Mouse (Mus musculus): ENCODE results near the gene Eif4a3. TPM values are rescaled to one million over a fixed set of nuclear protein-coding genes. Genes with fewer than 3 reads are reported as not detected.

Eif4a3 gene
- polyA plus RNA-seq, 2 experiments = 228 to 339 TPM

DNA sequence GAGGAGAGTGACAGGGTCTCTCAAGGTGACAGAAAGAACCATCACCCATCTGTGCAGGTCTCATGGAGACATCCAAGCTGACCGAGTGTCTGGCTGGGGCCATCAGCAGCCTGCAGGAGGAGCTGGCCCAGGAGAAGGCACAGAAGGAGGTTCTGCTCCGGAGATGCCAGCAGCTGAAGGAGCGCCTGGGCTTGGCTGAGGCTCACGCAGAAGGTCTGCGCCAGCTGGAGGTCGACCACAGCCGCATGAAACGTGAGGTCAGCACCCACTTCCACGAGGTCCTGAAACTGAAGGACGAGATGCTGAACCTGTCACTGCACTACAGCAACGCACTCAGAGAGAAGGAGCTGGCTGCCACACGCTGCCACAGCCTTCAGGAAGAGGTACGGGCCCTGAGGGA lies 22.6 kb upstream of the Eif4a3 start:
- DNase-seq (ENCODE audit: low spot score) (no peak), ATAC-seq (ENCODE audit: low FRiP score, low read depth) (no peak)
- H3K9ac ChIP-seq (ENCODE audit: low read depth, low read length, severe bottlenecking) = no peak overlapping the region
- no peak overlapping the region for H3K4me3 ChIP-seq (replicated peaks; ENCODE audit: low read length)
- H3K9me3 ChIP-seq (ENCODE audit: control insufficient read depth, low read length) = peaks cover 3% of the 10 kb centered on the region; the same call in 1 of the 2 replicates
- H3K27me3 ChIP-seq (ENCODE audit: control insufficient read depth, insufficient read depth, low read length) = no peaks in the 10 kb centered on the region
- H3K36me3 ChIP-seq (ENCODE audit: control insufficient read depth, insufficient read depth, low read length) = no peaks in the 10 kb centered on the region
- no peak overlapping the region for H3K27ac ChIP-seq (replicated peaks; ENCODE audit: low read depth, low read length)
- 59% methylated on average over 13 of the region's 13 CpGs for WGBS
- H3K4me1 ChIP-seq (ENCODE audit: control insufficient read depth, insufficient read depth, low read length) = no peaks in the 10 kb centered on the region
- no peak for TF ChIP-seq POLR2A (IDR thresholded peaks at IDR 0.05; ENCODE audit: borderline replicate concordance, extremely low read depth, insufficient read depth, insufficient read length)
- H3K4me2 ChIP-seq (replicated peaks; ENCODE audit: low read depth, low read length, severe bottlenecking) = no peak overlapping the region

GRCm38 (mm10) chr11:119316720-119317119 lies 16.8 kb upstream of the Eif4a3 start:
- no peak for TF ChIP-seq POLR2A (IDR thresholded peaks at IDR 0.05; ENCODE audit: borderline replicate concordance, extremely low read depth, insufficient read depth, insufficient read length)
- WGBS = 67% methylated on average over 4 of the region's 4 CpGs
- no peaks in the 10 kb centered on the region for H3K36me3 ChIP-seq (ENCODE audit: control insufficient read depth, insufficient read depth, low read length)

GRCm38 (mm10) chr11:119314252-119314936 lies 14.5 kb upstream of the Eif4a3 start:
- no peak for DNase-seq (ENCODE audit: low spot score)
- Histone ChIP-seq H3K27me3 (ENCODE audit: control insufficient read depth, insufficient read depth, low read length) (no peaks in the 10 kb centered on the region), H3K9ac (ENCODE audit: low read depth, low read length, severe bottlenecking) (no peak overlapping the region), H3K9me3 (ENCODE audit: control insufficient read depth, low read length) (no peaks in the 10 kb centered on the region), H3K27ac (replicated peaks; ENCODE audit: low read depth, low read length) (no peak overlapping the region), H3K36me3 (ENCODE audit: control insufficient read depth, insufficient read depth, low read length) (no peaks in the 10 kb centered on the region), H3K4me1 (ENCODE audit: control insufficient read depth, insufficient read depth, low read length) (no peaks in the 10 kb centered on the region), H3K4me3 (replicated peaks; ENCODE audit: low read length) (no peak overlapping the region), H3K4me2 (replicated peaks; ENCODE audit: low read depth, low read length, severe bottlenecking) (no peak overlapping the region)
- WGBS = 67% methylated on average over 17 of the region's 17 CpGs
- ATAC-seq (ENCODE audit: low FRiP score, low read depth) = no peak
- no peak for TF ChIP-seq POLR2A (IDR thresholded peaks at IDR 0.05; ENCODE audit: borderline replicate concordance, extremely low read depth, insufficient read depth, insufficient read length)

More at GRCm38 (mm10) chr11:119316720-119317119, 16.8 kb upstream of the Eif4a3 start:
- Histone ChIP-seq H3K27ac (replicated peaks; ENCODE audit: low read depth, low read length) (no peak overlapping the region), H3K4me1 (ENCODE audit: control insufficient read depth, insufficient read depth, low read length) (no peaks in the 10 kb centered on the region), H3K4me2 (replicated peaks; ENCODE audit: low read depth, low read length, severe bottlenecking) (no peak overlapping the region), H3K27me3 (ENCODE audit: control insufficient read depth, insufficient read depth, low read length) (no peaks in the 10 kb centered on the region), H3K9me3 (ENCODE audit: control insufficient read depth, low read length) (no peaks in the 10 kb centered on the region), H3K4me3 (replicated peaks; ENCODE audit: low read length) (no peak overlapping the region), H3K9ac (ENCODE audit: low read depth, low read length, severe bottlenecking) (no peak overlapping the region)
- ATAC-seq (ENCODE audit: low FRiP score, low read depth) (no peak), DNase-seq (ENCODE audit: low spot score) (no peak)

- no peak for ATAC-seq (ENCODE audit: low FRiP score, low read depth)
These were observed 10.7 kb upstream of the Eif4a3 start for GRCm38 (mm10) chr11:119310621-119311020.

DNA sequence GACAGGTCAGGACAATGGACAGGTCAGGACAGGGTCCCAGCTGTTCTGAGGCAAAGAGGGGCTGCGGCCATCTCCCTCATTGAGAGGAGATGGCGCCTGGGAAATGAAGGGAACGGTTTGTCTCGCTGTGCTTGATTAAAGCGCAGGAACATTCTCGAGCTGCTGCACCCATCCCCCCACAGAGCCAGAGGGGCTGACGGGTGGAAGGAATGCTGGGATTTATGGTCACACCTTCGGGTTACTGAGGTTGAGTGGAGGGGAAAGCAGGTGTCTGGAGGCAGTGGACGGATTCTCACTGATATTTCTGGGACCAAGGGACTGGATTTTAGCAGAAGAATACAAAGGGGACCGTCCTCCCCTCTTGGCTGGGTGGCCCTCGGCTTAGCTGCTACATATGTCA lies 8.0 kb upstream of the Eif4a3 start:
- H3K9me3 ChIP-seq (ENCODE audit: control insufficient read depth, low read length) = no peaks in the 10 kb centered on the region
- DNase-seq (ENCODE audit: low spot score) = no peak
- no peak for TF ChIP-seq POLR2A (IDR thresholded peaks at IDR 0.05; ENCODE audit: borderline replicate concordance, extremely low read depth, insufficient read depth, insufficient read length)
- 0 out of 2 replicates have a peak overlapping the region, but pooled peaks have one; percentile 7 for H3K27ac ChIP-seq (replicated peaks; ENCODE audit: low read depth, low read length)
- no peaks in the 10 kb centered on the region for H3K36me3 ChIP-seq (ENCODE audit: control insufficient read depth, insufficient read depth, low read length)
- H3K4me3 ChIP-seq (replicated peaks; ENCODE audit: low read length) = no peak overlapping the region
- peak overlapping the region; percentile 9; the same call in 1 of the 2 replicates for H3K9ac ChIP-seq (ENCODE audit: low read depth, low read length, severe bottlenecking)
- H3K4me1 ChIP-seq (ENCODE audit: control insufficient read depth, insufficient read depth, low read length) = no peaks in the 10 kb centered on the region; the same call in 1 of the 2 replicates
- H3K4me2 ChIP-seq (replicated peaks; ENCODE audit: low read depth, low read length, severe bottlenecking) = peak overlapping the region; percentile 28
- no peaks in the 10 kb centered on the region for H3K27me3 ChIP-seq (ENCODE audit: control insufficient read depth, insufficient read depth, low read length)
- WGBS = 14% methylated on average over 11 of the region's 11 CpGs
- peak; percentile 63 for ATAC-seq (ENCODE audit: low FRiP score, low read depth)

More at GRCm38 (mm10) chr11:119310621-119311020, 10.7 kb upstream of the Eif4a3 start:
- WGBS = 14% methylated on average over 10 of the region's 10 CpGs
- H3K4me2 ChIP-seq (replicated peaks; ENCODE audit: low read depth, low read length, severe bottlenecking) = no peak overlapping the region
- no peak overlapping the region for H3K27ac ChIP-seq (replicated peaks; ENCODE audit: low read depth, low read length)
- H3K36me3 ChIP-seq (ENCODE audit: control insufficient read depth, insufficient read depth, low read length) = no peaks in the 10 kb centered on the region
- no peak overlapping the region for H3K9ac ChIP-seq (ENCODE audit: low read depth, low read length, severe bottlenecking)
- no peaks in the 10 kb centered on the region; the same call in 1 of the 2 replicates for H3K4me1 ChIP-seq (ENCODE audit: control insufficient read depth, insufficient read depth, low read length)
- no peak overlapping the region for H3K4me3 ChIP-seq (replicated peaks; ENCODE audit: low read length)
- no peaks in the 10 kb centered on the region for H3K9me3 ChIP-seq (ENCODE audit: control insufficient read depth, low read length)
- no peak for TF ChIP-seq POLR2A (IDR thresholded peaks at IDR 0.05; ENCODE audit: borderline replicate concordance, extremely low read depth, insufficient read depth, insufficient read length)
- DNase-seq (ENCODE audit: low spot score) = no peak
- no peaks in the 10 kb centered on the region for H3K27me3 ChIP-seq (ENCODE audit: control insufficient read depth, insufficient read depth, low read length)
